Mouse (Mus musculus) erythroblast, embryonic 14.5 days (primary cell): Measurements from ENCODE around the gene Eya2.

ENCODE experiments used
- GATA1 ChIP-seq: IDR thresholded peaks from 2 replicates; pipeline ENCODE4 v1.6.1; 2012; ENCODE audit warnings: low read length, inconsistent platforms, mixed read lengths
- TAL1 ChIP-seq: IDR thresholded peaks from 3 replicates; pipeline ENCODE4 v1.6.1; 2012; ENCODE audit warnings: low read length, inconsistent platforms, mixed read lengths

DNA sequence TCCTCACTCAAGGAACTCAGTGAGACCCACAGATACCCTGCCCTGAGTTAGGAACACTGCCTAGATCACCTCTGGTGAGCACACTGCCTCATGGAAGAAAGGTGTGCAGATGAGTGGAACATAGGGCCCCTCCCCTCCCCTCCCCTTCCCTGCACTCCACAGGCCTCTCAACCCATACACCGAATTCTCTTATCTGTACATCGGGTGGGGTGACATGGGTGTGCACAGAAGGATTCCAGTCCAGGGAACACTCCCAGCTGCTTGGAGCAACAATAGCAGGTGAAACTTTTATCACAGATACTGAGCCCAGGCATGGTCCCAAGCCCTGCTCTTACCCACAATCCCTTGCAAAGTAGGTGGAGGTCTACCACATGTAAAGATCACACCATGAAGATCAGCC is 26.7 kb downstream of the Eya2 start:
- TF ChIP-seq TAL1 (no peak), GATA1 (no peak)
